Mouse (Mus musculus) limb, embryonic 10.5 days (tissue): ENCODE results near the gene Bik. TPM values are rescaled to one million over a fixed set of nuclear protein-coding genes. Genes with fewer than 3 reads are reported as not detected.
A peak's percentile ranks its signal among the peaks of the same experiment; 100 is the strongest.

Experiments
- DNase-seq: peaks from one replicate; pipeline ENCODE4 v3.0.0-alpha.2; 2017; ENCODE audit warnings: low spot score
- H3K27ac ChIP-seq: fragments of 300-500 bp; sonication (generic); 2 replicates; pipeline ENCODE4 v1.5.1; 2016; ENCODE audit warnings: mild to moderate bottlenecking
- H3K27me3 ChIP-seq: fragments of 300-500 bp; sonication (generic); 2 replicates; pipeline ENCODE4 v1.6.1; 2016; ENCODE audit warnings: low read depth, mild to moderate bottlenecking; ENCODE audit not compliant: poor library complexity, severe bottlenecking
- H3K36me3 ChIP-seq: fragments of 300-500 bp; sonication (generic); 2 replicates; pipeline ENCODE4 v1.6.1; 2016; ENCODE audit warnings: mild to moderate bottlenecking, moderate library complexity
- H3K4me1 ChIP-seq: fragments of 300-500 bp; sonication (generic); 2 replicates; pipeline ENCODE4 v1.6.1; 2016
- H3K4me3 ChIP-seq: fragments of 300-500 bp; sonication (generic); 2 replicates; pipeline ENCODE4 v1.5.1; 2016; ENCODE audit warnings: mild to moderate bottlenecking, moderate library complexity
- H3K9me3 ChIP-seq: fragments of 300-500 bp; sonication (generic); replicated peaks from 2 replicates; pipeline ENCODE4 v1.6.1; 2016; ENCODE audit warnings: mild to moderate bottlenecking
- WGBS: fragments of 180-500 bp; shearing (Covaris S2); methylation state at CpG from one replicate; pipeline ENCODE4 v1.1.7; 2016; 5-methylcytosine and 5-hydroxymethylcytosine counted together
- polyA plus RNA-seq: library from polyadenylated mRNA; unstranded; fragments of >200 nt; fragmentation: Nextera tagmentation; extraction: Ambion mirVana; gene quantifications from 2 replicates; pipeline ENCODE4 v1.2.1, GENCODE M21; 2016

The Bik gene
- polyA plus RNA-seq, 1 experiment from 2014 or later = 2.6 TPM

DNA sequence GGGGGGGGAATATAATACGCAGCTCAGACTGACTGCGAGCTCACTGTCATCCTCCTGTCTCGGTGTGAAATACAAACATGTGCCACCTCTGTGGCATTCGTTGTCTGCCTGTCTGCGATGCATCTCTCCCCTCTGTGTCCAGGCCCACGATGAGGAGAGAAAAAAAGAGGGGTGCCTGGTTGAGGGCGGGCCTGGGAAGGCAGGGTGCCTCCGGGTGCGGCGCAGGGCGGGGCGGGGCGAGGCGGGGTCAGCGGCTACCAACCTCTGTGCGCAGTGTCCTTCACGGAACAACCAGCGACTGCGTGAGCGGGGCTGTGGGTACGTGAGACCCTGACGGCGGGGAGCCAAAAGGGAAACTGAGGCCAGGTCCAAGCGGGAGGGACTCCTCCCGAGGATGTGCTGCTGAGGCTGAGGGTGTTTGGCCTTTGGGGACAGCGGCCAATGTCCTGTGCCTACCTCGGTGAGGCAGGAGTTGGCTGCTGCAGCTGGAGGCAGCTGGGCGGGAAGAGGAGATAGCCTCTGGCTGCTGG is 36.7 kb downstream of the Bik start, which contains the start of the genes Tspo and Mcat:
Gene Tspo (plus strand): TSS at position 266 of the 530 bp plus-strand sequence.
Gene Mcat (minus strand): TSS at position 461 of the 530 bp plus-strand sequence.
- Histone ChIP-seq H3K9me3 (no peaks in the 10 kb centered on the region), H3K36me3 (no peaks in the 10 kb centered on the region), H3K4me3 (peak within 1 kb of the TSS; percentile 64), H3K27ac (peak within 1 kb of the TSS; percentile 87), H3K27me3 (no peaks in the 10 kb centered on the region), H3K4me1 (peaks cover 28% of the 10 kb centered on the region)
- 4% methylated on average over 28 of the region's 28 CpGs for WGBS
- DNase-seq = no peak

DNA sequence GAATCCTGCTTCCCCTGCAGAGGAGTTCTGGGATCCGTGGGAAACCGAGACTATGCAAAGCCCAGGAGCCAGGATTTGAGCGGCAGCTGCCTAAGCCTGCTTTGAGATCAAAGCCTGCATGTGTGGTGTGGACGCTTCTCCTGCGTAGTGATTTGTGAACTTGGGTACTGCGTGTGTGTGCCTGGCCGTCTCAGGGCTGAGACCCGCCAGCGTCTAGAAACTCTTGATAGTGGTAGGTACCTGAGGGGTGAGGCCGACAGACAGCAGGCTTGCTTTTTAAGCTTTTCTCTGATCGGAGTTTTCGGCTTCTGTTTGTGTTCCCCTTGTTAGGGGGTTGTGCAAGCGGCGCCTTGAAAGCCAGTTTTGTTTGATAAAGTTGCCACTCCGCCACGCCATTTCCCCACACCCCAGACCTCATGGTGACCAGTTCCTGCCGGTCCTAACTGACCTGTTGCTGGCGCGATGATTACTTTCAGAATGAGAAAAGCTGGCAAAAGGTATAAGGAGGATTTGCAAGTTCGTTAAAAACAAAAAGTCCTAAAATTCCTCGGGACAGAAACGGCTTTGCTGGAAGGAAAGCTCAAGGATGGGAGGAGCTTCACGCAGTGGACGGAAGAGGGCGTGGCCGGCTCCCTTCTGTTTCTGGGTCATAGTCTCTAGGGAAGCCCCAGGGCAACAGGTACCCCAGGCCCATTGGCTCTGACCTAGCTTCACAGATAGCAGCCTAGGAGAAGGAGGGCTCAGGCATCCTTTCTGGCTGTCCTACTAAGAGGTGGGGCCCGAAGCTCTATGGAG is 37.4 kb downstream of the Bik start:
- peak overlapping the region; percentile 87 for H3K27ac ChIP-seq
- H3K9me3 ChIP-seq = no peaks in the 10 kb centered on the region
- 3% methylated on average over 27 of the region's 27 CpGs for WGBS
- peak overlapping the region; percentile 64 for H3K4me3 ChIP-seq
- no peaks in the 10 kb centered on the region for H3K36me3 ChIP-seq
- peak; percentile 69 for DNase-seq
- H3K27me3 ChIP-seq = no peaks in the 10 kb centered on the region
- H3K4me1 ChIP-seq = peaks cover 28% of the 10 kb centered on the region

GRCm38 (mm10) chr15:83565434-83565833 is 38.8 kb downstream of the Bik start:
- H3K4me1 ChIP-seq = peaks cover 28% of the 10 kb centered on the region
- no peaks in the 10 kb centered on the region for H3K9me3 ChIP-seq
- 90% methylated on average over 3 of the region's 3 CpGs for WGBS
- H3K36me3 ChIP-seq = no peaks in the 10 kb centered on the region
- DNase-seq = no peak
- H3K27ac ChIP-seq = 0 out of 2 replicates have a peak overlapping the region, but pooled peaks have one; percentile 10
- H3K27me3 ChIP-seq = no peaks in the 10 kb centered on the region
- H3K4me3 ChIP-seq = no peak overlapping the region

GRCm38 (mm10) chr15:83566006-83566405 is 39.3 kb downstream of the Bik start:
- H3K27ac ChIP-seq = 0 out of 2 replicates have a peak overlapping the region, but pooled peaks have one; percentile 10
- WGBS = 76% methylated on average over 5 of the region's 5 CpGs
- H3K9me3 ChIP-seq = no peaks in the 10 kb centered on the region
- peaks cover 28% of the 10 kb centered on the region for H3K4me1 ChIP-seq
- H3K27me3 ChIP-seq = no peaks in the 10 kb centered on the region
- DNase-seq = no peak
- no peak overlapping the region for H3K4me3 ChIP-seq
- H3K36me3 ChIP-seq = no peaks in the 10 kb centered on the region

GRCm38 (mm10) chr15:83567728-83568127 is 41.1 kb downstream of the Bik start:
- 88% methylated on average over 3 of the region's 3 CpGs for WGBS
- H3K4me3 ChIP-seq = no peak overlapping the region
- no peaks in the 10 kb centered on the region for H3K36me3 ChIP-seq
- H3K9me3 ChIP-seq = no peaks in the 10 kb centered on the region
- no peak overlapping the region for H3K27ac ChIP-seq
- peaks cover 24% of the 10 kb centered on the region for H3K4me1 ChIP-seq
- DNase-seq = no peak
- no peaks in the 10 kb centered on the region for H3K27me3 ChIP-seq

- peaks cover 2% of the 10 kb centered on the region for H3K36me3 ChIP-seq
- no peak for DNase-seq
- H3K27me3 ChIP-seq = no peaks in the 10 kb centered on the region
- H3K4me3 ChIP-seq = no peak overlapping the region
- no peak overlapping the region for H3K27ac ChIP-seq
- H3K4me1 ChIP-seq = peaks cover 16% of the 10 kb centered on the region
- 95% methylated on average over 5 of the region's 5 CpGs for WGBS
- no peaks in the 10 kb centered on the region for H3K9me3 ChIP-seq
Observed at GRCm38 (mm10) chr15:83568544-83568943, 41.9 kb downstream of the Bik start.

GRCm38 (mm10) chr15:83569682-83570081 is 43.0 kb downstream of the Bik start:
- no peak for DNase-seq
- Histone ChIP-seq H3K36me3 (peaks cover 13% of the 10 kb centered on the region), H3K27ac (no peak overlapping the region), H3K27me3 (no peaks in the 10 kb centered on the region), H3K4me3 (no peak overlapping the region), H3K9me3 (no peaks in the 10 kb centered on the region), H3K4me1 (0 out of 2 replicates have a peak, but pooled peaks cover 7% of the 10 kb centered on the region)
- 57% methylated on average over 11 of the region's 11 CpGs for WGBS

DNA sequence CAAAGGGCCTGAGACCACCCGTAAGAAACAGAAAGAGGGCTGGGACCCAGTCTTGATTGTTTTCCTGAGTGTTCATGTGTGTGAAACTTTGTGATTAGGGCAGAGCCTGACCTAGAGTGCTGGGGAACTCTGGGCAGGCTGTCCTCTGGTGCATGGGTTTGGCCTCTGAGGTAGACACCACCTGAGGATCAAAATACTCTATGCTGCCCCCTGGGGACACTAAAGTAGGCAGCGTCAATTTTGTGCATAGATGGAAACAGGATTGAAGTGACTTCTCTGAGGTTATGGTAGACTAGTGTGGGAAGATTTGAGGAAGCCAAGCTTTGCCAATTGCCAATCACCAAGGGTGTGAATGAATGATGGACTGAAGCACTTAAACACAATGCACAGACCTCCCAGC is 44.0 kb downstream of the Bik start:
- H3K27me3 ChIP-seq = no peaks in the 10 kb centered on the region
- peaks cover 23% of the 10 kb centered on the region for H3K36me3 ChIP-seq
- H3K9me3 ChIP-seq = no peaks in the 10 kb centered on the region
- H3K27ac ChIP-seq = no peak overlapping the region
- H3K4me3 ChIP-seq = no peak overlapping the region
- 73% methylated on average over 2 of the region's 2 CpGs for WGBS
- no peak for DNase-seq
- H3K4me1 ChIP-seq = no peaks in the 10 kb centered on the region

GRCm38 (mm10) chr15:83571636-83572035 is 45.0 kb downstream of the Bik start:
- no peak for DNase-seq
- peaks cover 33% of the 10 kb centered on the region for H3K36me3 ChIP-seq
- 94% methylated on average over 5 of the region's 5 CpGs for WGBS

DNA sequence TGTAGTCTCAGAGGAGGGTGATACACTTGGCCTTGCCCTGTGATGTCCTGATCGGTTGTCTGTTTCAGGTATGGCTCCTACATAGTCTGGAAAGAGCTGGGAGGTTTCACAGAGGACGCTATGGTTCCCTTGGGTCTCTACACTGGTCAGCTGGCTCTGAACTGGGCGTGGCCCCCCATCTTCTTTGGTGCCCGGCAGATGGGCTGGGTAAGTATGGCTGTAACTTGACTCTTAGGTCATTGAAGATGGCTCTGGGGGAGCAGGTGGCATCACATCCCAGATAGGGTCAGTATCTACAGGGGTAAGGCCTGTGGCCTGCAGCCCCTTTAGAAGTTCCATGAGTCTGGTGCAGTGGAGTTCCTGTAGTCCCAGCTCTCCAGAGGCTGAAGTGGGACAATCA is 45.5 kb downstream of the Bik start:
- Histone ChIP-seq H3K36me3 (peaks cover 38% of the 10 kb centered on the region), H3K4me3 (no peak overlapping the region), H3K27ac (no peak overlapping the region), H3K4me1 (no peaks in the 10 kb centered on the region), H3K9me3 (no peaks in the 10 kb centered on the region), H3K27me3 (no peaks in the 10 kb centered on the region)
- no peak for DNase-seq
- 88% methylated on average over 4 of the region's 4 CpGs for WGBS

More at GRCm38 (mm10) chr15:83571636-83572035, 45.0 kb downstream of the Bik start:
- no peaks in the 10 kb centered on the region for H3K4me1 ChIP-seq
- no peak overlapping the region for H3K27ac ChIP-seq
- H3K4me3 ChIP-seq = no peak overlapping the region
- H3K27me3 ChIP-seq = no peaks in the 10 kb centered on the region
- H3K9me3 ChIP-seq = no peaks in the 10 kb centered on the region

GRCm38 (mm10) chr15:83573606-83574005 is 46.9 kb downstream of the Bik start:
- Histone ChIP-seq H3K36me3 (peaks cover 52% of the 10 kb centered on the region), H3K4me1 (no peaks in the 10 kb centered on the region), H3K27ac (no peak overlapping the region), H3K4me3 (no peak overlapping the region), H3K9me3 (no peaks in the 10 kb centered on the region), H3K27me3 (no peaks in the 10 kb centered on the region)
- no peak for DNase-seq
- WGBS = 97% methylated on average over 12 of the region's 12 CpGs

DNA sequence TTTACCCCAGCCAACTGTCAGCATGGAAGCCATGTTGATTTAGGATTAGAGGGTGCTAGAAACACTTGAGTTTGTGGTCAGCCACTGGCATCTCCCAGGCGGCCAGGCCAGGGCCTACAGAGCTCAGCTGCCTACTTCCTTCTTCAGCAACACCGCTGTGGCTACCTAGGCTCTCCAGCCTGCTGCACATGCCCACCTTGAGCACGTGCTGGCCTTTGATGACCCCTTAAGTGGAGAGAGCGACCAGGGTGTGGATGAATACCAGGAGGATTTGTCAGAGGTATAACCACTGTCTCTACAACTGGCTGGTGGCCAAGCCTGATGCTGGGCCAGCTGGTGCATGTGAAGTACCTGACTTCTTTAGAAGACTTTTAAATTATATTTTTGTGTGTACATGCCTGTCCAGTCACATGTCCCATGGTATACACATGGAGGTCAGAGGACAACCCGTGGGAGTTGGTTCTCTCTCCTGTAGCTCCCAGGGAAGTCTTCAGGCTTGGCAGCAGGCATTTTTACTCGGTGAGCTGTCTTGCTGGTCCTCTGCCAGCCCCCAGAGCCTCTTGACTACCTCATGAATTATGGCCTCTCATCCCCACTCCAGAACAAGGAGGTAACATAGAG is 48.2 kb downstream of the Bik start:
- Histone ChIP-seq H3K4me1 (no peaks in the 10 kb centered on the region), H3K36me3 (peaks cover 65% of the 10 kb centered on the region), H3K4me3 (no peak overlapping the region), H3K27me3 (no peaks in the 10 kb centered on the region), H3K9me3 (no peaks in the 10 kb centered on the region), H3K27ac (no peak overlapping the region)
- no peak for DNase-seq
- WGBS = 88% methylated on average over 6 of the region's 6 CpGs

- Histone ChIP-seq H3K27me3 (no peaks in the 10 kb centered on the region), H3K36me3 (peaks cover 72% of the 10 kb centered on the region), H3K4me1 (no peaks in the 10 kb centered on the region), H3K4me3 (no peak overlapping the region), H3K27ac (no peak overlapping the region), H3K9me3 (no peaks in the 10 kb centered on the region)
- DNase-seq = no peak
- WGBS = 93% methylated on average over 8 of the region's 8 CpGs
Observed at GRCm38 (mm10) chr15:83575543-83575942, 48.9 kb downstream of the Bik start.
